Mouse (Mus musculus) ES-E14 (cell line): ENCODE data around the gene Lin7c.

Source experiments
- CHD2 ChIP-seq: IDR thresholded peaks from 2 replicates; pipeline ENCODE4 v1.6.1; 2014; ENCODE audit warnings: mild to moderate bottlenecking, low read depth, low read length, inconsistent platforms
- MAFK ChIP-seq: IDR thresholded peaks from 2 replicates; pipeline ENCODE4 v1.6.1; 2014; ENCODE audit warnings: mild to moderate bottlenecking, low read depth, low read length, inconsistent platforms; ENCODE audit not compliant: insufficient read depth
- ZC3H11A ChIP-seq: IDR thresholded peaks from 2 replicates; pipeline ENCODE4 v1.6.1; 2012; ENCODE audit warnings: low read depth, mild to moderate bottlenecking, inconsistent platforms, low read length, borderline replicate concordance
- ZNF384 ChIP-seq: IDR thresholded peaks from 2 replicates; pipeline ENCODE4 v1.6.1; 2012; ENCODE audit warnings: low read depth, low read length, inconsistent platforms

- TF ChIP-seq MAFK (no peak), CHD2 (no peak), ZNF384 (no peak), ZC3H11A (no peak)
Observed at GRCm38 (mm10) chr2:109920471-109920870, 29.8 kb downstream of the Lin7c start.
